Mouse (Mus musculus) intestine, postnatal 0 days (tissue): ENCODE measurements around the gene Treml2. TPM values are rescaled to one million over a fixed set of nuclear protein-coding genes. Genes with fewer than 3 reads are reported as not detected.
"Not testable (repeated sequence)": the region's sequence is repeated elsewhere in the genome, so short reads cannot be mapped to it uniquely, and the experiment has no call there.

Experiments
- ATAC-seq: fragments of 200-750 bp; cut with Nextera tagmentation; 2 replicates; pipeline ENCODE4 v1.8.0; 2017; ENCODE audit warnings: mild to moderate bottlenecking, moderate TSS enrichment, moderate library complexity
- H3K27ac ChIP-seq: fragments of 300-500 bp; sonication (generic); 2 replicates; pipeline ENCODE4 v1.5.1; 2014; ENCODE audit warnings: mild to moderate bottlenecking, low read depth, low read length, moderate library complexity
- H3K27me3 ChIP-seq: fragments of 300-500 bp; sonication (generic); replicated peaks from 2 replicates; pipeline ENCODE4 v1.6.1; 2014; ENCODE audit warnings: low read length, mixed read lengths; ENCODE audit not compliant: control insufficient read depth, insufficient read depth
- H3K36me3 ChIP-seq: fragments of 300-500 bp; sonication (generic); 2 replicates; pipeline ENCODE4 v1.6.1; 2014; ENCODE audit warnings: mild to moderate bottlenecking, moderate library complexity; ENCODE audit not compliant: control insufficient read depth, insufficient read depth
- H3K4me1 ChIP-seq: fragments of 300-500 bp; sonication (generic); replicated peaks from 2 replicates; pipeline ENCODE4 v1.6.1; 2014; ENCODE audit warnings: antibody characterized with exemption, low read length, mixed read lengths; ENCODE audit not compliant: control insufficient read depth, insufficient read depth
- H3K4me2 ChIP-seq: fragments of 300-500 bp; sonication (generic); replicated peaks from 2 replicates; pipeline ENCODE4 v1.6.1; 2014; ENCODE audit warnings: low read depth, mild to moderate bottlenecking, moderate library complexity
- H3K4me3 ChIP-seq: fragments of 300-500 bp; sonication (generic); 2 replicates; pipeline ENCODE4 v1.5.1; 2014; ENCODE audit warnings: low read depth, low read length
- H3K9ac ChIP-seq: fragments of 300-500 bp; sonication (generic); 2 replicates; pipeline ENCODE4 v1.6.1; 2014; ENCODE audit warnings: mild to moderate bottlenecking, low read depth, low read length
- H3K9me3 ChIP-seq: fragments of 300-500 bp; sonication (generic); 2 replicates; pipeline ENCODE4 v1.6.1; 2016; ENCODE audit warnings: mixed run types; ENCODE audit not compliant: control insufficient read depth
- CTCF ChIP-seq: sonication (generic); IDR thresholded peaks from 2 replicates; pipeline ENCODE4 v1.5.1; 2016; ENCODE audit warnings: low read depth, mild to moderate bottlenecking, control low read depth, antibody characterized with exemption, moderate library complexity
- WGBS: fragments of 180-500 bp; shearing (Covaris S2); extraction: QIAGEN DNeasy Blood & Tissue Kit; methylation state at CpG from one replicate; pipeline ENCODE4 v1.1.7; 2014; 5-methylcytosine and 5-hydroxymethylcytosine counted together
- polyA plus RNA-seq: library from polyadenylated mRNA; unstranded; fragments of >200 nt; fragmentation: Nextera tagmentation; extraction: Ambion mirVana; gene quantifications from 2 replicates; pipeline ENCODE4 v1.2.1, GENCODE M21; 2015

Treml2 gene
- polyA plus RNA-seq, 1 experiment from 2014 or later = not detected

DNA sequence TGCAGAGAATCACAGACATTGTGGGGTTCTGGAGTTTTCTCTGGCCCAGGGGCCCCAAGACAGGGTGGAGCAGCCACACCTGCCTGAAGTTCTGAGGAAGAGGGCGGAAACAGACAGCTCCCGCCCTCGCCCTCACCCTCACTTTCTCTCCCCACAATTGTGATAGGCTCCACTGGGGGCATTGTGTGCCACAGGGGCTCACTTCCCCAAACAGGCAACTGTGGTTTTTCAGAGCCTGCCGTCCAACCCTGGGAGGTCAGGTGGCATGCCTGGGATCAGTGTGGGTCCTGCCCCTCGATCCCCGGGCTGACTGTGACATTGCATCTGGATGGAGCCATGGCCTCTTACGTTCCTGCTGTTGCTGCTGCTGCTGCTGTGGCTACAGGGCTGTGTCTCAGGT lies 901 bp downstream of the Treml2 start:
- 36% methylated on average over 7 of the region's 7 CpGs for WGBS
- Histone ChIP-seq H3K4me1 (no peaks in the 10 kb centered on the region), H3K9ac (no peak overlapping the region), H3K27me3 (no peaks in the 10 kb centered on the region), H3K9me3 (no peaks in the 10 kb centered on the region), H3K4me3 (no peak overlapping the region), H3K27ac (no peak overlapping the region), H3K36me3 (no peaks in the 10 kb centered on the region), H3K4me2 (0 out of 2 replicates have a peak overlapping the region, but pooled peaks have one; percentile 17)
- TF ChIP-seq CTCF = no peak
- peak; percentile 36; the same call in 1 of the 2 replicates for ATAC-seq

DNA sequence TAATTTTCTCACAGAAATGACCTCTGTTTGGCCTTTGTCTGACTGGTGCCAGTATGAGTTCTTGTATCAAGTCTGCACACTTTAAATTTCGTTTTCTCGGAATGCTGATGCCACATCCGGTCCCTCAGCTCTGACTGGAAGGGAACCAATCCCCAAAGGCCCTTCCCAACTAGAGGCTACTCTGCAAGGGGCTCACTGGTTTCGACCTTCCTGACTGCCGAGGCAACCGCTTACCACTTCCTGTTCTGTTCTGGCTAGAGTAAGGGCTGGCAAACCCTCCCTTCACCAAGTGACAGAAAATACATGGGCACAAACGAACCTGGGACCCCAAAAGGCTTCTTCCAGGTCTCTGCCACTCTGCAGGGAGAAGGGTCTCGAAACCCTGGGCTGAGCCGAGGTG lies 1.6 kb downstream of the Treml2 start:
- Histone ChIP-seq H3K9ac (no peak overlapping the region), H3K4me1 (no peaks in the 10 kb centered on the region), H3K4me2 (no peak overlapping the region), H3K27me3 (no peaks in the 10 kb centered on the region), H3K9me3 (no peaks in the 10 kb centered on the region), H3K4me3 (no peak overlapping the region), H3K27ac (no peak overlapping the region), H3K36me3 (no peaks in the 10 kb centered on the region)
- ATAC-seq = no peak
- TF ChIP-seq CTCF = no peak
- 76% methylated on average over 9 of the region's 9 CpGs for WGBS

DNA sequence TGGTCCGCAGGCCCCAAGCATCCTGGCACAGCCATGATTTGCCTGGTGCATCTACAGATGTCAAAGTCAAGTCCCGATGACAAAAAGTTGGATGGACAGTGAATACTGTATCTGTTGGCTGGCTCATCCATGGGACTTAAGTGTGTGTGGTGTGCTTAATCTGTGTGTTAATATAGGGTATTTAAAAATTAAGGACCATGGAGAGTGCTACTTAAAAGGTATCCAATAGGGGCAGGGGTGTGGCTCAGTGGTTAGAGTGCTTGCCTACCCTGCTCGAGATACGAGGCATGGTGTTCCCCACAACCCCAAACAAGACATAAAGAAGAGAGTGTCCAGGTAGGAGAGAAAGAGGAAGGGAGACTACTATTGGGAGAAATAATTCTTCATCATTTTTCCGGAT lies 2.5 kb downstream of the Treml2 start:
- no peak overlapping the region for H3K9ac ChIP-seq
- no peak overlapping the region for H3K4me2 ChIP-seq
- 96% methylated on average over 5 of the region's 5 CpGs for WGBS
- no peak for TF ChIP-seq CTCF
- no peaks in the 10 kb centered on the region for H3K4me1 ChIP-seq
- H3K36me3 ChIP-seq = no peaks in the 10 kb centered on the region
- H3K27ac ChIP-seq = no peak overlapping the region
- H3K4me3 ChIP-seq = no peak overlapping the region
- ATAC-seq = no peak
- H3K27me3 ChIP-seq = no peaks in the 10 kb centered on the region
- H3K9me3 ChIP-seq = no peaks in the 10 kb centered on the region

DNA sequence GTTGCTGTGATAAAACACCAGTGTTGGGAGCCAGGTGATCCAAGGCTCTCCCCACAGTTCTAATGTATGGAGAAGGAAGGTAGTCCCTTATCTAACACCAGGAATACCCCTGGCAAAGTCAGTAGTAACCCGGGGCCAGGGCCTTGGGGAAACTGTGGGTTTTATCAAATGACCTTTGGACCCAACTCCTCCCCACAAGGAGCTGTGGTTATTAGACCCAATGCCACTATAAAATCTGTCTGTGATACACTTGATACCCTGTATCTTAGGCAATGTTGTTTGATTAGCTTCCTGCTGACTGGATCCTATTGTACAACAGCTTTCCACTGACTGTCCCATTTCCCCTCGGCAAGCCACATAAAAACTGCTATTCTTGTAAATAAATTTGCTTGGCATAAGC lies 12.8 kb downstream of the Treml2 start:
- H3K4me3 ChIP-seq = no peak overlapping the region
- no peak overlapping the region for H3K9ac ChIP-seq
- no peaks in the 10 kb centered on the region for H3K27me3 ChIP-seq
- ATAC-seq = peak; percentile 69
- H3K36me3 ChIP-seq = no peaks in the 10 kb centered on the region
- no peak overlapping the region for H3K4me2 ChIP-seq
- H3K27ac ChIP-seq = no peak overlapping the region
- no peak for TF ChIP-seq CTCF
- WGBS = 31% methylated on average over 2 of the region's 2 CpGs
- no peaks in the 10 kb centered on the region for H3K9me3 ChIP-seq
- H3K4me1 ChIP-seq = 0 out of 2 replicates have a peak, but pooled peaks cover 3% of the 10 kb centered on the region

DNA sequence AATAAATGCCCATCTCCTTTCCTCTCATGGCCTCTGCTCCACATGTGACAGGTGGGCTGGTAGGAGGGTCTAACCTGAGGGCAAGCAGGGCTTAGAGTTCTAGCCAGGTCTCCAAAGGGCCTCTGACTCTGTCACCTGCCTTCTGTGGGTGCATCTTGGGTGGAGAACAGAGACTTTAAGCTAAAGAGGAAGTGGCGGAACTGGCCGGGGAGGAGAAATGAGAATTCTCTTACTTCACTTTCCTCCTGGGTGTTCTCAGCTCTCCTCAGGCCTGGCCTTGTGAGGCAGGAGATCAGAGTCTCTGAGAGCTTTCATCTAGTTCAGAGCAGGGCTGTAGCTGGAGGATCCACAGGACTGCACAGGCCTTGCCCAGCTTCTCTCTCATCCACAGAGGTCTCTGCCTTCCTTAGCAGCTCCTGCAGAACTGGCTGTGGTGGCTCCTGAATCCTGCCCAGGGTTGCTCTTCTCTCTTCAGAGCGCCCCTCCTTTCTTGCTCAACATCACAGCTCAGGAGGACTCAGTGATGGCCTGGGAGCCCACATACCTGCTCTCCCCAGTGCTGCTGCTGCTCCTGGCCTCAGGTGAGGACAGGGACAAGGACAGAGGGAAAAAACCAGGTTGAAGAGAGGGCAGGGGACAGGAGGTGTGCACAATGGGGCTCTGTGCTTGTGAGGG lies 16.7 kb downstream of the Treml2 start, which contains the start of gene B430306N03Rik:
B430306N03Rik (plus strand) TSS at position 237 of the 675 bp plus-strand sequence.
- WGBS = 80% methylated on average over 3 of the region's 3 CpGs
- H3K4me3 ChIP-seq, H3K4me2 ChIP-seq, H3K36me3 ChIP-seq, ATAC-seq, H3K9ac ChIP-seq, H3K27me3 ChIP-seq, H3K9me3 ChIP-seq, H3K4me1 ChIP-seq, H3K27ac ChIP-seq: not testable (repeated sequence)

DNA sequence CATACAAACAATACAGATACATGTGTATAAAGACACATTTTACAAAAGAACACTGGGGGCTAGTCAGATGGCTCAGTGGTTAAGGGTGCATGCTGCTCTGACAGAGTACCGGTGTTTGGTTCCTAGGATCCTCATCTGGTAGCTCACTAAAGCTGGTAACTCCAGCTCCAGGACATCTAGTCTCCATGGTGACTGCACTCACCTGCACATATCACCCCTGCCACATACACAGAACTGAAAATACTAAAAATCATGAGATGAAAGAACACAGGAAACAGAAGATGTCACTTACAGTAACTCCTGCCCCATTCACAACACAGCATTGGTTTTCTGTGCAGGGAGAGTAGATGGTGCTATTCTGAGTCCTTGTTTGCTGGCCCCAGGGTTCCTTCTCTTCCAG lies 19.4 kb downstream of the Treml2 start:
- Histone ChIP-seq H3K4me1 (no peaks in the 10 kb centered on the region), H3K9me3 (no peaks in the 10 kb centered on the region), H3K27ac (no peak overlapping the region), H3K9ac (no peak overlapping the region), H3K4me2 (no peak overlapping the region), H3K36me3 (no peaks in the 10 kb centered on the region), H3K27me3 (no peaks in the 10 kb centered on the region), H3K4me3 (no peak overlapping the region)
- ATAC-seq = no peak
- TF ChIP-seq CTCF = no peak
- WGBS = 94% methylated on average over 1 of the region's 1 CpGs

DNA sequence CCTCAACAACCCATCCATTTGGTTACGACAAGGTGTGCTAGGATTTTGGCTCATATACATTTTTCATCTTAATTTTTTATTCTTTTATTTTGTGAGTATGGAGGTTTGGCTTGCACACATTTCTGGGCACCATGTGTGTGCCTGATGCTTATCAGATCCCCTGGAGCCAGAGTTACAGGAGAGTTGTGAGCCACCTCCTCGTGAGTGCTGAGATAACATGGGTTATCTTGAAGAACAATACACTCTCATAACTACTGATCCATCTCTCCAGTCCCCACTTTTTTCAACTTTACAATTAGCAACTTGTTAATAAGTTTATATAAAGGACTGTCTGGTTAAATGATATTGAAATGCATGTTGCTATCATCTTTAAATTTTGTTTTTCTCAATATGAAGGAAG lies 22.0 kb downstream of the Treml2 start:
- H3K27me3 ChIP-seq = no peaks in the 10 kb centered on the region
- H3K4me2 ChIP-seq = no peak overlapping the region
- no peak for TF ChIP-seq CTCF
- H3K36me3 ChIP-seq = no peaks in the 10 kb centered on the region
- 65% methylated on average over 2 of the region's 2 CpGs for WGBS
- no peaks in the 10 kb centered on the region for H3K9me3 ChIP-seq
- ATAC-seq = no peak
- no peak overlapping the region for H3K27ac ChIP-seq
- H3K4me1 ChIP-seq = no peaks in the 10 kb centered on the region
- no peak overlapping the region for H3K9ac ChIP-seq
- no peak overlapping the region for H3K4me3 ChIP-seq
